Mouse (Mus musculus) ES-E14 (cell line): Measurements from ENCODE around the gene Hcfc2. TPM values are rescaled to one million over a fixed set of nuclear protein-coding genes. Genes with fewer than 3 reads are reported as not detected.
A peak's percentile ranks its signal among the peaks of the same experiment; 100 is the strongest.

Experiments used
- DNase-seq: peaks from one replicate; pipeline ENCODE4 v3.0.0-alpha.2; 2013; ENCODE audit warnings: low read depth, low spot score
- H3K27ac ChIP-seq: 2 replicates; pipeline ENCODE4 v1.5.1; 2012; ENCODE audit warnings: low read depth, mild to moderate bottlenecking, low read length, moderate library complexity, mixed read lengths; ENCODE audit not compliant: poor library complexity, insufficient read depth, severe bottlenecking
- H3K36me3 ChIP-seq: 2 replicates; pipeline ENCODE4 v1.6.1; 2012; ENCODE audit warnings: mild to moderate bottlenecking, low read length, moderate library complexity, mixed read lengths; ENCODE audit not compliant: control insufficient read depth, poor library complexity, insufficient read depth, severe bottlenecking
- H3K4me1 ChIP-seq, 2 experiments: fragments of 150-350 bp in 1 of 2; sonication (generic) in 1 of 2; 2 replicates each; pipeline ENCODE4 v1.6.1; 2012; ENCODE audit warnings: low read length in 2 of 2, mild to moderate bottlenecking in 1 of 2, mixed read lengths in 1 of 2; ENCODE audit not compliant: control insufficient read depth in 2 of 2, insufficient read depth in 2 of 2, poor library complexity in 1 of 2
- H3K4me3 ChIP-seq, 2 experiments: fragments of 150-350 bp in 1 of 2; sonication (generic) in 1 of 2; 2 replicates each; pipeline ENCODE4 v1.5.1; 2012; ENCODE audit warnings: low read length in 2 of 2, low read depth in 1 of 2, mild to moderate bottlenecking in 1 of 2, mixed read lengths in 1 of 2; ENCODE audit not compliant: insufficient read depth in 1 of 2, poor library complexity in 1 of 2, severe bottlenecking in 1 of 2
- H3K9ac ChIP-seq: 2 replicates; pipeline ENCODE4 v1.6.1; 2012; ENCODE audit warnings: low read depth, mild to moderate bottlenecking, low read length, mixed read lengths; ENCODE audit not compliant: poor library complexity, insufficient read depth, severe bottlenecking
- H3K9me3 ChIP-seq: fragments of 150-350 bp; sonication (generic); 2 replicates; pipeline ENCODE4 v1.6.1; 2012; ENCODE audit warnings: low read depth, mild to moderate bottlenecking, low read length; ENCODE audit not compliant: control insufficient read depth, insufficient read depth
- CHD2 ChIP-seq: IDR thresholded peaks from 2 replicates; pipeline ENCODE4 v1.6.1; 2014; ENCODE audit warnings: mild to moderate bottlenecking, low read depth, low read length, inconsistent platforms
- HCFC1 ChIP-seq: IDR thresholded peaks from 2 replicates; pipeline ENCODE4 v1.6.1; 2012; ENCODE audit warnings: low read length, inconsistent platforms, borderline replicate concordance; ENCODE audit not compliant: insufficient read depth
- MAFK ChIP-seq: IDR thresholded peaks from 2 replicates; pipeline ENCODE4 v1.6.1; 2014; ENCODE audit warnings: mild to moderate bottlenecking, low read depth, low read length, inconsistent platforms; ENCODE audit not compliant: insufficient read depth
- ZC3H11A ChIP-seq: IDR thresholded peaks from 2 replicates; pipeline ENCODE4 v1.6.1; 2012; ENCODE audit warnings: low read depth, mild to moderate bottlenecking, inconsistent platforms, low read length, borderline replicate concordance
- ZNF384 ChIP-seq: IDR thresholded peaks from 2 replicates; pipeline ENCODE4 v1.6.1; 2012; ENCODE audit warnings: low read depth, low read length, inconsistent platforms
- in situ Hi-C, 2 experiments: fragments of 600-800 bp; cut with MboI; formaldehyde crosslinking; loops; one replicate each; pipeline ENCODE4 v1.15.1; 2025; ENCODE audit warnings: low sequenced_read_pairs in 2 of 2, inconsistent platforms in 1 of 2; ENCODE audit not compliant: unreplicated experiment in 2 of 2
- total RNA-seq: library from RNA; depleted of rRNA; stranded (reverse); fragments of 300-350 nt; gene quantifications from 2 replicates; pipeline ENCODE4 v1.2.3, GENCODE M21; 2012

Hcfc2 gene
- total RNA-seq, 1 experiment, result 8.1 TPM

GRCm38 (mm10) chr10:82746988-82747850 lies 51.3 kb downstream of the Hcfc2 start:
- no peak overlapping the region for H3K4me3 ChIP-seq
- peak overlapping the region; percentile 9 for H3K27ac ChIP-seq

GRCm38 (mm10) chr10:82750778-82751177 lies 54.8 kb downstream of the Hcfc2 start:
- no peak overlapping the region for H3K9ac ChIP-seq
- H3K4me3 ChIP-seq, result no peak overlapping the region
- H3K36me3 ChIP-seq, result peaks cover 51% of the 10 kb centered on the region
- H3K9me3 ChIP-seq, result no peaks in the 10 kb centered on the region
- H3K4me1 ChIP-seq, result peaks cover 6 to 9% of the 10 kb centered on the region in 2 experiments; a peak in 2 of 4 replicates
- TF ChIP-seq ZNF384 (no peak), HCFC1 (no peak), CHD2 (no peak), MAFK (no peak), ZC3H11A (no peak)
- no peak for DNase-seq
- no peak overlapping the region for H3K27ac ChIP-seq
- in situ Hi-C loops, result no loop called here

More at GRCm38 (mm10) chr10:82746988-82747850, 51.3 kb downstream of the Hcfc2 start:
- peak; percentile 41; the same call in 1 of the 2 replicates for TF ChIP-seq MAFK
- no peak for TF ChIP-seq HCFC1
- no peak overlapping the region for H3K9ac ChIP-seq
- no peaks in the 10 kb centered on the region for H3K9me3 ChIP-seq
- peaks cover 9 to 13% of the 10 kb centered on the region in 2 experiments; a peak in 2 of 4 replicates for H3K4me1 ChIP-seq
- in situ Hi-C loops, result no loop called here
- DNase-seq, result no peak
- peaks cover 27% of the 10 kb centered on the region for H3K36me3 ChIP-seq

GRCm38 (mm10) chr10:82752921-82753320 lies 57.0 kb downstream of the Hcfc2 start:
- Histone ChIP-seq H3K9ac (no peak overlapping the region), H3K27ac (no peak overlapping the region), H3K9me3 (no peaks in the 10 kb centered on the region), H3K4me1 (peaks cover 6 to 9% of the 10 kb centered on the region in 2 experiments), H3K4me3 (no peak overlapping the region), H3K36me3 (peaks cover 60% of the 10 kb centered on the region)
- TF ChIP-seq ZC3H11A, result no peak
- no peak for TF ChIP-seq HCFC1
- TF ChIP-seq CHD2, result no peak
- no peak for TF ChIP-seq MAFK
- no peak for TF ChIP-seq ZNF384
- DNase-seq, result no peak
- in situ Hi-C loops, result no loop called here

GRCm38 (mm10) chr10:82754642-82755041 lies 58.7 kb downstream of the Hcfc2 start:
- TF ChIP-seq ZNF384 (no peak), MAFK (no peak), ZC3H11A (no peak), HCFC1 (no peak), CHD2 (no peak)

More at GRCm38 (mm10) chr10:82754642-82755041, 58.7 kb downstream of the Hcfc2 start:
- Histone ChIP-seq H3K36me3 (peaks cover 61% of the 10 kb centered on the region), H3K4me1 (peaks cover 5 to 10% of the 10 kb centered on the region in 2 experiments; a peak in 3 of 4 replicates), H3K27ac (no peak overlapping the region), H3K9me3 (no peaks in the 10 kb centered on the region), H3K4me3 (no peak overlapping the region), H3K9ac (no peak overlapping the region)
- no peak for DNase-seq
- in situ Hi-C loops, result no loop called here
